Mouse (Mus musculus) hindbrain, embryonic 15.5 days (tissue): ENCODE results near the gene Crispld2. TPM values are rescaled to one million over a fixed set of nuclear protein-coding genes. Genes with fewer than 3 reads are reported as not detected.

Experiments
- ATAC-seq: fragments of 200-750 bp; cut with Nextera tagmentation; 2 replicates; pipeline ENCODE4 v1.8.0; 2017; ENCODE audit warnings: low read depth, moderate number of reproducible peaks, moderate TSS enrichment; ENCODE audit not compliant: low FRiP score
- H3K27ac ChIP-seq: fragments of 300-500 bp; sonication (generic); replicated peaks from 2 replicates; pipeline ENCODE4 v1.5.1; 2015; ENCODE audit warnings: mild to moderate bottlenecking, inconsistent platforms
- H3K27me3 ChIP-seq: fragments of 300-500 bp; sonication (generic); 2 replicates; pipeline ENCODE4 v1.6.1; 2015; ENCODE audit warnings: control low read depth, inconsistent platforms
- H3K36me3 ChIP-seq: fragments of 300-500 bp; sonication (generic); 2 replicates; pipeline ENCODE4 v1.6.1; 2015; ENCODE audit warnings: control low read depth, inconsistent platforms
- H3K4me1 ChIP-seq: fragments of 300-500 bp; sonication (generic); replicated peaks from 2 replicates; pipeline ENCODE4 v1.6.1; 2015; ENCODE audit warnings: control low read depth, inconsistent platforms
- H3K4me2 ChIP-seq: fragments of 300-500 bp; sonication (generic); 2 replicates; pipeline ENCODE4 v1.6.1; 2015; ENCODE audit warnings: moderate library complexity, mild to moderate bottlenecking, inconsistent platforms
- H3K4me3 ChIP-seq: fragments of 300-500 bp; sonication (generic); 2 replicates; pipeline ENCODE4 v1.5.1; 2015; ENCODE audit warnings: mild to moderate bottlenecking, inconsistent platforms
- H3K9ac ChIP-seq: fragments of 300-500 bp; sonication (generic); 2 replicates; pipeline ENCODE4 v1.6.1; 2015; ENCODE audit warnings: inconsistent platforms
- H3K9me3 ChIP-seq: fragments of 300-500 bp; sonication (generic); 2 replicates; pipeline ENCODE4 v1.6.1; 2016; ENCODE audit warnings: control low read depth, inconsistent platforms
- WGBS: fragments of 180-500 bp; shearing (Covaris S2); methylation state at CpG from one replicate; pipeline ENCODE4 v1.1.7; 2015; 5-methylcytosine and 5-hydroxymethylcytosine counted together
- polyA plus RNA-seq: library from polyadenylated mRNA; unstranded; fragments of >200 nt; fragmentation: Nextera tagmentation; extraction: Ambion mirVana; gene quantifications from 2 replicates; pipeline ENCODE4 v1.2.1, GENCODE M21; 2015

Crispld2 gene
- polyA plus RNA-seq, 1 experiment from 2014 or later = 1.8 TPM

DNA sequence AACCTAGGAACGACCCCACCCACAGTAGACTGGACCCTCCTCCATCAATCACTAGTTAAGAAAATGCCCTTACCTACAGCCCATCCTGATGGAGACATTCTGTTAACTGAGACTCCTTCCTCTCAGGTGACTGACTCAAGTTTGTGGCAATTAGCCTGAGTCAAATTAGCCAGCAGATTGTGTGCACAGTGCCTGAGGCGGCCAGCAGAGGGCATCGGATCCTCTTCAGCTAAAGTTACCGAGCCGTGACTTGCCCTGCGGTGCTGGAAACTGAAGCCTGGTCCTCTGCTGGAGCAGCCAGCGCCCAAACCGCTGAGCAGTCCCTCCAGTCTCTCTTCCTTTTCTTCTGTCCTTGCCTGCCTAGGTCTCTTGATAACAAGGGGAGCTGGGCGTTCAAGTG, 24.8 kb upstream of the Crispld2 start:
- no peaks in the 10 kb centered on the region for H3K27me3 ChIP-seq
- H3K4me3 ChIP-seq = no peak overlapping the region
- H3K27ac ChIP-seq = no peak overlapping the region
- ATAC-seq = no peak
- H3K4me2 ChIP-seq = no peak overlapping the region
- WGBS = 90% methylated on average over 9 of the region's 9 CpGs
- no peaks in the 10 kb centered on the region for H3K9me3 ChIP-seq
- no peak overlapping the region for H3K9ac ChIP-seq
- H3K4me1 ChIP-seq = no peaks in the 10 kb centered on the region
- no peaks in the 10 kb centered on the region for H3K36me3 ChIP-seq

DNA sequence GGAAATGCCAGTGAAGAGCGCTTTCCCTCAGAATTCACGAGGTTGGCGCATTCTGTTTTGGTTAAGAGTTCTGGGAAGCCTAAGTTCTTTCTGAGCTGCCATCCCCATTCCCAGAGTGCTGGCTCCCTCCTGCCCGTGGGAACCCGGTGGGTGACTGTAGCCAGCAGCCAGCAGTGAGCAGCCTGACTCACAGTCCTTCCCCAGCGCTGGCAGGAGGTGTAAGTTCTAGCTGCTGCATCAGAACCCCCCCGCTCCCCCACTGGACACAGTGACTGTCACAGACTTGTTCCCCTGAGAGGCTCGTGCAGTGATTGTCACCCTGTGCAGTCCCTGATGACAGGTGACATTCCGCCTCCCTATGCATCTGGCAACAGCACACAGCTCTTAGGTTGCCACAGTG, 22.1 kb upstream of the Crispld2 start:
- ATAC-seq = no peak
- WGBS = 70% methylated on average over 9 of the region's 9 CpGs
- Histone ChIP-seq H3K9me3 (no peaks in the 10 kb centered on the region), H3K27ac (no peak overlapping the region), H3K4me2 (no peak overlapping the region), H3K27me3 (no peaks in the 10 kb centered on the region), H3K36me3 (no peaks in the 10 kb centered on the region), H3K9ac (no peak overlapping the region), H3K4me3 (no peak overlapping the region), H3K4me1 (no peaks in the 10 kb centered on the region)

DNA sequence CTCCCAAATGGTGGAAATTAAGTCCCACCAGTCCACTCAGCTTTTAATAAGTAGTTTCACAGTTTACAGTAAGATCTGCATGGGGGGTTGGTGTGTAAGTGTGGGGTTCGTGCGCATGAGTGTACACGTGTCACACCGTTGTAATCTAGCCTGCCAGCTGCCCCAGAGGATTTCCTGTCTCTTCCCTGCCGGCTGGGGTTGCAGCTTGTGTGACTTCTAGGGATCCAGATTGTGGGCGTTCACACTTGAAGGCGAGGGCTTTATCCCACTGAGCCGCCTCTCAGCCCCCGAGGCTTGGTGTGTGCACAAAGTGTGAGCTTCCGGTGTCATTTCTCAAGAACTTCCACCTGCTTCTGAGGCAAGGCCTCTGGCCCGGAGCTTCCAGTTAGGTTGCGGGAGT, 19.7 kb upstream of the Crispld2 start:
- H3K9ac ChIP-seq = no peak overlapping the region
- H3K4me3 ChIP-seq = no peak overlapping the region
- no peak for ATAC-seq
- no peak overlapping the region for H3K27ac ChIP-seq
- H3K9me3 ChIP-seq = no peaks in the 10 kb centered on the region
- H3K27me3 ChIP-seq = no peaks in the 10 kb centered on the region
- no peaks in the 10 kb centered on the region for H3K4me1 ChIP-seq
- 80% methylated on average over 12 of the region's 12 CpGs for WGBS
- no peak overlapping the region for H3K4me2 ChIP-seq
- H3K36me3 ChIP-seq = no peaks in the 10 kb centered on the region

DNA sequence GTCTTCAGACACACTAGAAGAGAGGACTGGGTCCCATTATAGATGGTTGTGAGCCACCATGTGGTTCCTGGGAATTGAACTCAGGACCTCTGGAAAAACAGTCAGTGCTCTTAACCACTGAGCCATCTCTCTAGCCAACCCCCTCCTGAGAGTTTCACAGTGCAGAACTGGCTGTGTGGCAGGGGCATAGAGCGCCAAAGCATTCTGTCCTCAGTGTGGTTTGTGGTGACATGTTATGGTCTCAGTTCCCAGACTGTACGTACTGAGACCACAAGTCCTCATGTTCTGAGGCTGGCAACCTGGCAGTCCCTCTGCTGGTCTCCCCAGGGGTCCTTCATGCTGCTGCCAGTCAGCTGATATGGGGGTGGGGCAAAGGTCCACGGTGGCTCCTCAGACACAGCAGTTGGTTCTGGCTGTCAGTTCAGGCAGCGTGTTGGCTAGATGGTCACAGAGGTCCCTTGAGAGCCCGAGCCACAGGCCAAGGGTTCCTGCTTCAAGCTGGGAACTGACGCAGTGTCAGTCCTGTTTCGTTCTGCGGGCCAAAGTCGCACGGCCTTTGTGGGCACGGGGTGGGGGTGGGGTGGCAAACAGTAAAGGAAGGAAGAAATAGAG, 13.4 kb upstream of the Crispld2 start:
- Histone ChIP-seq H3K4me3 (no peak overlapping the region), H3K36me3 (no peaks in the 10 kb centered on the region), H3K27ac (no peak overlapping the region), H3K9ac (no peak overlapping the region), H3K27me3 (no peaks in the 10 kb centered on the region), H3K4me1 (no peaks in the 10 kb centered on the region), H3K9me3 (no peaks in the 10 kb centered on the region), H3K4me2 (no peak overlapping the region)
- 59% methylated on average over 11 of the region's 11 CpGs for WGBS
- ATAC-seq = no peak

DNA sequence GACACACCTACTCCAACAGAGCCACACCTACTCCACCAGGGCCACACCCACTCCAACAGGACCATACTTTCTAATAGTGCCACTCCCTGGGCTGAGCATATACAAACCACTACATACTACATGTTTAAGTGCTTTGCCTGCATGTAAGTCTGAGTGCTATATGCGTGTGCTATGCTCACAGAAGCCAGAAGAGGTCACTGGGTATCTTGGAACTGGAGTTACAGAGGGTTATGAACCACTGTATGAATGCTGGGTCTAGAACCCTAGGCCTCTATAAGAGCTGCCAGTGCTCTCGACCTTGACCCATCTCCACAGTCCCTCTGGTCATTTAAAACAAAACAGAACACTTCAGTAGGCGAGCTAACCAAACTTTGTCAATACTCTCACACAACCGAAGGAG, 11.0 kb upstream of the Crispld2 start:
- Histone ChIP-seq H3K36me3 (no peaks in the 10 kb centered on the region), H3K4me2 (no peak overlapping the region), H3K27ac (no peak overlapping the region), H3K27me3 (no peaks in the 10 kb centered on the region), H3K4me1 (no peaks in the 10 kb centered on the region), H3K9me3 (no peaks in the 10 kb centered on the region), H3K4me3 (no peak overlapping the region), H3K9ac (no peak overlapping the region)
- WGBS = 78% methylated on average over 4 of the region's 4 CpGs
- no peak for ATAC-seq

DNA sequence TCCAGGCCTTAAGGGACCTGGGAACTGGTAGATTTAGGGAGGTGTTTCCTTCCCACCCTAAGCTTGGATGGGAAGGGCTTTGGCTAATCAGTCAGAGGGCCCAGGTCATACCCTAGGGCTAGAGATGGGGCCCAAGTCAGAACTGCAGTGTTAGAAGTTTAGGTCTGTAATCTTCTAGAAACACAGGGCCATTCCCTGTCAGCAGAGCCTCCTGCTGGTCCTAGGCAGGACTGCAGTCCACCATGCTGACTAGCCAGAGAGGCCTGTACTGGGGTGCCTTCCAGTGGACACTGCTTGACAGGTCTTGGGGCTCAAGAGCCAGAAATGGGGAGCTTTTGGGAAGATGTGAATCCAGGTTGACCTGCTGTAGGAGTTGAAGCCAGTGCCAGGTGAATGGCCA, 8.2 kb upstream of the Crispld2 start:
- Histone ChIP-seq H3K36me3 (no peaks in the 10 kb centered on the region), H3K4me2 (no peak overlapping the region), H3K4me3 (no peak overlapping the region), H3K27ac (no peak overlapping the region), H3K9ac (no peak overlapping the region), H3K9me3 (no peaks in the 10 kb centered on the region), H3K4me1 (no peaks in the 10 kb centered on the region), H3K27me3 (no peaks in the 10 kb centered on the region)
- no peak for ATAC-seq

DNA sequence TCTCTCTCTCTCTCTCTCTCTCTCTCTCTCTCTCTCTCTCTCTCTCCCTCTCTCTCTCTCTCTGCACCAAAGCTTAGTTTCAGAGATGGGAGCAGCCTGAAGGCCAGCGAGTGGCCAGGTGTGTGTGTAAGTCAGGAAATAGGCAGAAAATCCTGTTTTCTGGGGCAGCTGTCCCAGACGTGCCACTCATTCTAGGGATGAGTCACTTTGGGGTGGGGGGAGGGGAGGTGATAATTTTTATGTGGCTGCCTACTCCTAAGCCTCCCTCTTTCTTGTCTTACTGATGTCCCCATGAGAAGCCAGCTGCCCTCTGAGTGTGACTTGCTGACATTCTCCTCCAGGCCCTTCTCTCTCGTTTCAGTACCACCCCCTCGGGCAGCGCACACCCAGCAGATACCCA, 6.1 kb upstream of the Crispld2 start:
- Histone ChIP-seq H3K4me1 (no peaks in the 10 kb centered on the region), H3K9me3 (no peaks in the 10 kb centered on the region), H3K9ac (no peak overlapping the region), H3K4me2 (no peak overlapping the region), H3K4me3 (no peak overlapping the region), H3K27ac (no peak overlapping the region), H3K27me3 (no peaks in the 10 kb centered on the region), H3K36me3 (no peaks in the 10 kb centered on the region)
- 80% methylated on average over 5 of the region's 5 CpGs for WGBS
- ATAC-seq = no peak

DNA sequence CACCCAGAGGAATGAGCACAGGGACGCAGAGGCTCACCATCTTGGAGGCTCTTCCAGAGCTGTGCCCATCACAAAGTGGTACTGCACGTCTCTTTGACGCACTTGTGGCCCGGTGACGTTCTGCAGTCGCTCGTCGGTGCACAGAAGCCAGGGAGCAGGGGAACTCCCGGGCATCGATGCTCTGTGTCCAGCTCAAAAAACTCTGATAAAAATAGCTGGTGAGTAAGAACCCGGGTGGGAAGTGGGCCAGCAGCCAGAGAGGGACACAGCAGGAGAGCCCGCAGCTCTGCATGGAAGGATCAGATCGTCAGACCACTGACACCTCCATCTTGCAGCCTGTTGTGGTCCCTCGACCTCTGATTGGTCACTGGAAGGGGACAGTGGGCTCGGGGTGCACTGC, 4.2 kb upstream of the Crispld2 start:
- no peak overlapping the region for H3K4me2 ChIP-seq

DNA sequence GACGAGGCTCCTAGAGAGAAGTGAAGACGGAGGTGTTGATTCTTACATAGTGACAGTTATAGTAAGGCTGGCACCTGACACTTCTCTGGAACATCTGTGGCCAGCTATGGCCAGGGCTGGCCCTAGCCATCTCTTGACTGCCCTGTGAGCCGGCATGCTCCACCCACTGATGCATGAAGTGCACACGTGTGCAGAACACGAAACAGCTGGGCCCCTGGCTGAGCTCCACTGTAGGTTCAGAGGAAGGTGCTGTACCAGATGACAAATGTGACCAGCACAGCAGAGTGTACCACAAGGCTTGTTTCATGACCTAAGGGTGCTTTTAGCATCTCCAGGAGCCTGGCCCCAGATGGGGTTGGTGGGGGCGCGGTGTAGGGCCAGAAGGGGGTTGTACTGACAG, 1.9 kb downstream of the Crispld2 start:
- Histone ChIP-seq H3K9ac (no peak overlapping the region), H3K4me2 (no peak overlapping the region), H3K9me3 (no peaks in the 10 kb centered on the region), H3K4me1 (peaks cover 13% of the 10 kb centered on the region), H3K27ac (no peak overlapping the region), H3K4me3 (no peak overlapping the region), H3K27me3 (peaks cover 20% of the 10 kb centered on the region), H3K36me3 (no peaks in the 10 kb centered on the region)
- WGBS = 74% methylated on average over 7 of the region's 7 CpGs
- no peak for ATAC-seq

More for the DNA sequence above, 4.2 kb upstream of the Crispld2 start:
- peaks cover 12% of the 10 kb centered on the region for H3K27me3 ChIP-seq
- no peak overlapping the region for H3K9ac ChIP-seq
- no peaks in the 10 kb centered on the region for H3K36me3 ChIP-seq
- peaks cover 12% of the 10 kb centered on the region for H3K4me1 ChIP-seq
- 71% methylated on average over 15 of the region's 15 CpGs for WGBS
- H3K9me3 ChIP-seq = no peaks in the 10 kb centered on the region
- no peak overlapping the region for H3K27ac ChIP-seq
- no peak for ATAC-seq
- no peak overlapping the region for H3K4me3 ChIP-seq

DNA sequence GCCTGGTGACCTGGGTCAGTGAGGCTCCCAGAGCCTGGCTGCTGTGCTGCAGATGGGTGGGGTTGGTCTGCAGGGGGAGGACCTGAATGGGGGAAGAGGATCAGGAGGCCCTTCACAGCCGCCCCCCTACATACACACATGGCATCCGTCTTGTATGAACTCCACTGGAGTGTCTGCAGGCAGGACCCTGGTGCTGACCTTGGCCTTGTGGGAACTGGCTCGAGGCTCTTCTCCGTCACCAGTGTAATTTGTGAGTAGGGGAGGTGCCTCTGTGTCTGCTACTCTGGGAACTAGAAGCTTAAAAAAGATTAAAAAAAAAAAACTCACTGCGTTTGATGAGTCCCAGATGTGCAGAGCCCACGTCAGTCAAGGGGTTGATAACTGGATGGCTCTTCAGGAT, 2.3 kb downstream of the Crispld2 start:
- 65% methylated on average over 6 of the region's 6 CpGs for WGBS

DNA sequence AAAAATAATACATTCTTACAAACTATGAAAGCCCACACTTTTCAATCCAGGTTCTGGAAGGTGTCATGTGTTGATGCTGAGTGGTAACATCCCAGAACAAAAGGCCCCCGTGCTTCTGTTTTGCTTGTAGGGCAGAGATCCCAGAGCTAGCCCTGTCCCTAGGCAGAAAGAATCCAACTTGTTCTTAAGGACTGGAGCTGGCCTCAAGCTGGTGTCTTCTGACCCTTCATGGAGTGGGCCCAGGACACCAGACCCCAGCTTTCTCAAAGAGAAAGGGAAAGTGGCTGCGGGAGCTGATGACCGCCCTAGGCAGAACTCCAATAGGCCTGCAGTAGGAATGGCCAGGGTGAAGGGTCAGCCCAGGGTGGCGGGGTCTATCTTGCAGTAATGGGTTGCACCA, 5.0 kb downstream of the Crispld2 start:
- 84% methylated on average over 4 of the region's 4 CpGs for WGBS
- peaks cover 9% of the 10 kb centered on the region for H3K4me1 ChIP-seq
- ATAC-seq = no peak
- no peak overlapping the region for H3K4me3 ChIP-seq
- H3K9ac ChIP-seq = no peak overlapping the region
- H3K36me3 ChIP-seq = no peaks in the 10 kb centered on the region
- H3K9me3 ChIP-seq = no peaks in the 10 kb centered on the region
- no peak overlapping the region for H3K27ac ChIP-seq
- peaks cover 14% of the 10 kb centered on the region for H3K27me3 ChIP-seq
- no peak overlapping the region for H3K4me2 ChIP-seq

More for the DNA sequence above, 2.3 kb downstream of the Crispld2 start:
- Histone ChIP-seq H3K4me2 (no peak overlapping the region), H3K27ac (no peak overlapping the region), H3K36me3 (no peaks in the 10 kb centered on the region), H3K4me3 (no peak overlapping the region), H3K9me3 (no peaks in the 10 kb centered on the region), H3K27me3 (peaks cover 20% of the 10 kb centered on the region), H3K9ac (no peak overlapping the region), H3K4me1 (peaks cover 13% of the 10 kb centered on the region)
- no peak for ATAC-seq

DNA sequence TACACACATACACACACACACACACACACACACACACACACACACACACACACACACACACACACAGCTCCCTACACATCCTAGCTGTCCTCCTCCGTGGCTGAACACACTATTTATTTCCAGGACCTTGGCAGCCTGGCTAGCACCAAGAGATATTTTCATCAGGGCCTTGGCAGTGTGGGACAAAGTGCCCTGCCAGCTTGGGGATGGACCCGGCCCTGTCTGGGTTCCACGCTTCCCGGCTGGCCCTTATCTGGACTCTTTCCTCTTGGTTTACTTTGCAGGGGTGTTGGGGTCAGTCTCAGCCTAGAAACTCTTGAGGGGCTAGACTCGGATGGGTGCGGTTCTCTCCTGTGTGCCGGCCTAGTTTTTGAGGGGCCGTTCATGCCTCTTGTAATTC, 8.2 kb downstream of the Crispld2 start:
- no peak overlapping the region for H3K9ac ChIP-seq
- no peak overlapping the region for H3K4me3 ChIP-seq
- H3K36me3 ChIP-seq = no peaks in the 10 kb centered on the region
- H3K27ac ChIP-seq = no peak overlapping the region
- no peaks in the 10 kb centered on the region for H3K9me3 ChIP-seq
- H3K4me1 ChIP-seq = peaks cover 13% of the 10 kb centered on the region
- no peak for ATAC-seq
- H3K27me3 ChIP-seq = no peaks in the 10 kb centered on the region
- no peak overlapping the region for H3K4me2 ChIP-seq
- 70% methylated on average over 8 of the region's 8 CpGs for WGBS

DNA sequence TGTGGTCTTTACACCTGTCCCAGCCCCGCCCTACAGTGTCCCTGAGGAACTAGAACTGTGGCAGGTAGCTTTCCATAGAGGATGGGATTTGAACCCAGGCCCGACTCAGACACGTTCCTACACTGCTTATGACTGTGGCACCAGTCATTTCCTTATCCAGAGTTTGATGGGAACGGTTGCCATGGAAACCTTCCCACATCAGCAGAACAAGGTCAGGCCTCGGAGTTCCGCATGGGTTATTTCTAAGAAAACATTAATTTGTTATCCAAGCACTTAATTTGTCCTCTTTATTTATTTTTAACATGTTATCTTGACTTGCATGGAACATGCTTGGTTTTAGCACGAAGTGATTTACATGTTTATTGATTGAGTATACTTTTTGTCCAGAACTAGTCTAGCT, 9.5 kb downstream of the Crispld2 start:
- H3K27ac ChIP-seq = no peak overlapping the region
- 54% methylated on average over 7 of the region's 7 CpGs for WGBS
- H3K9ac ChIP-seq = no peak overlapping the region
- peaks cover 18% of the 10 kb centered on the region for H3K4me1 ChIP-seq
- no peak for ATAC-seq
- no peaks in the 10 kb centered on the region for H3K27me3 ChIP-seq
- no peaks in the 10 kb centered on the region for H3K9me3 ChIP-seq
- H3K36me3 ChIP-seq = no peaks in the 10 kb centered on the region
- no peak overlapping the region for H3K4me3 ChIP-seq
- no peak overlapping the region for H3K4me2 ChIP-seq
